Mouse (Mus musculus): ENCODE results near the gene Rbm33.

The Rbm33 gene

GRCm38 (mm10) chr5:28414076-28414475 is 97.2 kb downstream of the Rbm33 start:
- no peak for DNase-seq

- DNase-seq: no peak
Observed at GRCm38 (mm10) chr5:28416029-28416428, 99.1 kb downstream of the Rbm33 start.

GRCm38 (mm10) chr5:28418734-28419133 is 101.8 kb downstream of the Rbm33 start:
- no peak for DNase-seq

GRCm38 (mm10) chr5:28419640-28420265 is 102.8 kb downstream of the Rbm33 start:
- DNase-seq: no peak

GRCm38 (mm10) chr5:28423781-28424180 is 106.9 kb downstream of the Rbm33 start:
- no peak for DNase-seq

GRCm38 (mm10) chr5:28425926-28426325 is 109.0 kb downstream of the Rbm33 start:
- no peak for DNase-seq

GRCm38 (mm10) chr5:28450126-28450890 is 133.4 kb downstream of the Rbm33 start:
- DNase-seq: no peak

GRCm38 (mm10) chr5:28451053-28451638 is 134.2 kb downstream of the Rbm33 start:
- DNase-seq: peak; percentile 69

- no peak for DNase-seq
Observed at GRCm38 (mm10) chr5:28453086-28453485, 136.2 kb downstream of the Rbm33 start.

GRCm38 (mm10) chr5:28453523-28453922 is 136.6 kb downstream of the Rbm33 start:
- DNase-seq: no peak

- peak; percentile 1 for DNase-seq
Observed at GRCm38 (mm10) chr5:28454546-28454945, 137.6 kb downstream of the Rbm33 start.

GRCm38 (mm10) chr5:28455721-28456120 is 138.8 kb downstream of the Rbm33 start:
- DNase-seq: peak; percentile 0

- no peak for DNase-seq
Observed at GRCm38 (mm10) chr5:28456366-28456765, 139.4 kb downstream of the Rbm33 start.

GRCm38 (mm10) chr5:28457921-28458641 is 141.2 kb downstream of the Rbm33 start:
- DNase-seq: no peak

- DNase-seq: no peak
Observed at GRCm38 (mm10) chr5:28458821-28459240, 141.9 kb downstream of the Rbm33 start.

- DNase-seq: no peak
Observed at GRCm38 (mm10) chr5:28459456-28460225, 142.7 kb downstream of the Rbm33 start.

GRCm38 (mm10) chr5:28460556-28461350 is 143.8 kb downstream of the Rbm33 start:
- DNase-seq: no peak

- no peak for DNase-seq
Observed at GRCm38 (mm10) chr5:28461376-28461775, 144.5 kb downstream of the Rbm33 start.

GRCm38 (mm10) chr5:28462741-28463590 is 146.0 kb downstream of the Rbm33 start:
- no peak for DNase-seq

GRCm38 (mm10) chr5:28463656-28464055 is 146.7 kb downstream of the Rbm33 start:
- DNase-seq: no peak

Data from thymus, postnatal 14 days (tissue).